Mouse (Mus musculus): ENCODE data around the gene Slc44a2. TPM values are rescaled to one million over a fixed set of nuclear protein-coding genes. Genes with fewer than 3 reads are reported as not detected.

Gene Slc44a2
- polyA plus RNA-seq, 1 experiment from 2014 or later: 103 TPM

DNA sequence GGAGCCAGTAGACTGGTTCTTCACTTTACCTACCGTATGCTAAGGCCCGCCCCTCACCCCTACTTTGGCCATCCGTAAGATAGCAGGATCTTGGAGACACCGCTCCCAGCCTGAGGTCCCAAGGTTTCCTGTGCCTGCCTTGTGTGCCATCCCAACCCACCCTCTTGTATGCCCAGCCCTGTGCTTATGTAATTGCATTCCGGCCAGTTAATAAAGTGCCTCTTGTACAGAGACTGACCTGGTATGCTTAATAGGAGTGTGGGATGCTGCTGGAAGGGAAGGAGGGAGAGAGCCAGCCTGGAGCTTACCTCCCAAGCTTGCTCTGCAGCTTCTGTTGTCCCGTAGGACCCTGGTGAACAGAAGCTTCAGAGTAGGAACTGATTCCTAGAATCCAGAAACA, 34.3 kb downstream of the Slc44a2 start:
- Histone ChIP-seq H3K27me3 (peaks cover 7% of the 10 kb centered on the region), H3K9me3 (no peaks in the 10 kb centered on the region), H3K36me3 (peaks cover 53% of the 10 kb centered on the region), H3K4me2 (no peak overlapping the region), H3K4me3 (replicated peaks) (no peak overlapping the region), H3K9ac (replicated peaks) (no peak overlapping the region), H3K4me1 (replicated peaks) (peaks cover 10% of the 10 kb centered on the region), H3K27ac (0 out of 2 replicates have a peak overlapping the region, but pooled peaks have one; percentile 17)
- WGBS: 87% methylated on average over 6 of the region's 6 CpGs
- no peak for ATAC-seq (ENCODE audit: insufficient number of reproducible peaks, insufficient read depth, low FRiP score, low TSS enrichment, low read depth)

DNA sequence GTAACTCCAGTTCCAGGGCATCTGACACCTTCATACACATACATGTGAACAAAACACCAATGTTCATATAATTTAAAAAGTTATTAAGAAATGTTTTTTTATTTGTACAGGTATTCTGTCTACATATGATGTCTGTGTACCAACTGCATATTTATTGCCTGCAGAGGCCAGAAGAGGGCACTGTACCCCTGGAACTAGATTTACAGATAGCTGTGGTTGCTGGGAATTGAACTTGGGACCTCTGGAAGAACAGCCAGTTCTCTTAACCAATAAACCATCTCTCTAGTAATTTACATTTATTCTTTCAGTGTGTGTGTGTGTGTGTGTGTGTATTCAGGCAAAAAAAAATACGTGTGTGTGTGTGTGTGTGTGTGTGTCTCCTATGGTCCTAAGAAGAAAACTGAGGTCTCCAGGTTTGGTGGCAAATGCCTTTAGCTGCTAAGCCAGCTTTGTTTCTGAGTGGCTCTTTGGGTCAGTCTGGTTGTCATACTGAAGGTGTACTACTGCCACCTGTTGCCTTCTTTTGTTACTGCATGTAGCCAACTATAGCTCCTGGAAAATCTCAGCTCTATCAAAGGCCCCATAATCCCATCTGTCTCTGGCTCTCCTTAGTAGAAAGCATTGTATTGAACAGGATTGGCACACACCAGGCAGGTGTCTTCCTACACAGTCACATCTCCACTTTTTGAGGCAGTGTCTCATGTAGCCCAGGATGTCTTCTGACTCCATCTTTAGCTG, 36.7 kb downstream of the Slc44a2 start:
- Histone ChIP-seq H3K4me2 (no peak overlapping the region), H3K27ac (no peak overlapping the region), H3K27me3 (peaks cover 29% of the 10 kb centered on the region), H3K4me1 (replicated peaks) (peaks cover 10% of the 10 kb centered on the region), H3K9me3 (no peaks in the 10 kb centered on the region), H3K4me3 (replicated peaks) (no peak overlapping the region), H3K9ac (replicated peaks) (no peak overlapping the region), H3K36me3 (peaks cover 32% of the 10 kb centered on the region)
- 0% methylated on average over 1 of the region's 1 CpGs for WGBS
- peak; percentile 26; the same call in 1 of the 2 replicates for ATAC-seq (ENCODE audit: insufficient number of reproducible peaks, insufficient read depth, low FRiP score, low TSS enrichment, low read depth)

DNA sequence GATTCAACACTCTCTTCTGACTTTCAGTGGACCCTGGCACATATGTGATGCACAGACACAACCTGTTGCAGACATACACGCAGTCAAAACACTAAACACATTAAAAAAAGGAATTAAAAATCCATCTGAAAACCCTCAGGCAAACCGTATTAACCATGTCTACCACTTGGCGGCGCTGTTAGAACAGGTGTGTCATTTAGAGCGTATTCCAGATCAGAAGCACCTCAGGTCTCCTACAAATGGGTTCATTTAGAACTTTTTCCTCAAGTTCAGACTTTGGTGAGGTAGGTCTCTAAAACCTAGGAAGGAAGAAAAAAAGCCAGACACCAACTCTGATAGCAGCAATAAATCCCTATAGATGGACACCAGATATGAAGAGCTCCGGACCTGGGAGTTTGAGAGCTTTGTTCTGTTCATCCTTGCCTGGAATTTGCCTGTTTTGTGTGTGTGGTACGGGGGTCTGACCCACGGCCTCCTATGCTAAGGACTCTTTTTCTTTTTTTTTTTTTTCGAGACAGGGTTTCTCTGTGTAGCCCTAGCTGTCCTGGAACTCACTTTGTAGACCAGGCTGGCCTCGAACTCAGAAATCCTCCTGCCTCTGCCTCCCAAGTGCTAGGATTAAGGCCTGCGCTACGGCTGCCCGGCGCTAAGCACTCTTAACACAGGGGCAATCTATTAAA, 46.2 kb downstream of the Slc44a2 start:
- WGBS: 36% methylated on average over 14 of the region's 14 CpGs
- H3K4me3 ChIP-seq (replicated peaks): peak overlapping the region; percentile 92
- peak overlapping the region; percentile 78 for H3K27ac ChIP-seq
- no peaks in the 10 kb centered on the region for H3K9me3 ChIP-seq
- 0 out of 2 replicates have a peak, but pooled peaks have one; percentile 16 for ATAC-seq (ENCODE audit: insufficient number of reproducible peaks, insufficient read depth, low FRiP score, low TSS enrichment, low read depth)
- no peak overlapping the region for H3K9ac ChIP-seq (replicated peaks)
- peak overlapping the region; percentile 52 for H3K4me2 ChIP-seq
- H3K27me3 ChIP-seq: peaks cover 11% of the 10 kb centered on the region; the same call in 1 of the 2 replicates
- H3K36me3 ChIP-seq: peaks cover 9% of the 10 kb centered on the region
- H3K4me1 ChIP-seq (replicated peaks): peaks cover 14% of the 10 kb centered on the region

DNA sequence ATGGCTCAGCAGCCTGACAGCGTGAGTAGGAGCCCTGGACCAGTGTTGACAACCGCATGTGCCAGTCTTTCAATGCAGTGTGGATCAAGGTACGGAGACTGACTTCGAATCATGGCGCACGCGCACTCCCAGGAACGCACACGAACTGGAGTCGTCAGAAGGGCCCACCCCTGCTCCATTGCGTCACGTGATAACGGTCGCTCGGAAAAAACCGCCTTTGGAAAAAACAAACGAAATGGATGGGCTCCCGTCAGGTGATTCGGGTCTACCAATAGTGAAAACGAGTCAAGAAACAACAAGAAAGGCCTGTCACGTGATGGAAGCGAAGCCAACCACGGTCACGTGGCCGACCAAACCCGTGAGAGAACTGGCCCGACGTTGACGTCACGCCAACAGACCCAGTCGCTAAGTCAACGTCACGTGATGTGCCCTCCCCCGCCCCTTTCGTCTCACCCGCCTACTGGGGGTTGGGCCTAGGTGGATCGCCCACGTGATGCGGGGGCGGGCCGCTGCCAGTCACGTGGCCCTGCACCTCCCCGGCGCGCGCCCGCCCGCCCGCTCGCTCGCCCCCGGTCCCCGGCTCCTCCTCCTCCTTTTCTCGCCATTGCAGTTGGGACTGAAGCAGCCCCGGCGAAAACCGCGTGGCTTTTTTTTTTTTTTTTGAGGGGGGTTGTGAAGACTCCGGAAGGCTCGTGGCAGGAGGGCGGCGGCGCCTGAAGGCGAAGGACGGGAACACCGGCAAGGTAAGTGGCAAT, 47.0 kb downstream of the Slc44a2 start, which contains the start of gene Ilf3:
Ilf3 (plus strand) TSS at position 515 of the 755 bp plus-strand sequence.
- peak within 1 kb of the TSS; percentile 92 for H3K4me3 ChIP-seq (replicated peaks)
- H3K4me2 ChIP-seq: peak within 1 kb of the TSS; percentile 76
- peak; percentile 89 for ATAC-seq (ENCODE audit: insufficient number of reproducible peaks, insufficient read depth, low FRiP score, low TSS enrichment, low read depth)
- H3K4me1 ChIP-seq (replicated peaks): peaks cover 14% of the 10 kb centered on the region
- peaks cover 18% of the 10 kb centered on the region for H3K36me3 ChIP-seq
- peaks cover 5% of the 10 kb centered on the region; the same call in 1 of the 2 replicates for H3K27me3 ChIP-seq
- peak within 1 kb of the TSS; percentile 91 for H3K9ac ChIP-seq (replicated peaks)
- H3K27ac ChIP-seq: peak within 1 kb of the TSS; percentile 87
- H3K9me3 ChIP-seq: no peaks in the 10 kb centered on the region
- WGBS: under 1% methylated on average over 66 of the region's 66 CpGs

DNA sequence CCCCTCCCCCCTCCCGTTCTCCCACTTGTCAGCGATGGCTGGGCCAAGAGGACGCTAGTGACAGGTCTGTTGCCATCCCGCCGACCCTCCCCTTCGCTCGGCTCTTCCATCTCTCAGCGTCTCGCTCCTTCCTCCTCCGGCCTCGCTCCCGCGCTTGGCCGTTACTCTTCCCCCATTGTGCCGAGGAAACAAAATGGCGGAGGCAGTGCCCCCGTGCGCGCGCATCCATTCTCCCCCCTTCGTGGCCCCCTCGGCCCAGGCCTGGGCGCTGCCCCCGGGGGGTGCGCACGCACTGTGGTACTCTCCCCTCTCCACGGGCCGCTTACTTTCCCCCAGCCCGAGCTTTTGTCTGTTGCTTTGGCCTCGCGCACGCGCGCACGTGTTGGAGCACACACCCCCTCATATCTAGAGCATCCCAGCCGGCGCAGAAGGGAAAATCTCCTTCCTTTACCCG, 47.7 kb downstream of the Slc44a2 start:
- peak; percentile 70 for ATAC-seq (ENCODE audit: insufficient number of reproducible peaks, insufficient read depth, low FRiP score, low TSS enrichment, low read depth)
- peak overlapping the region; percentile 87 for H3K27ac ChIP-seq
- no peaks in the 10 kb centered on the region for H3K27me3 ChIP-seq
- peak overlapping the region; percentile 91 for H3K9ac ChIP-seq (replicated peaks)
- H3K9me3 ChIP-seq: no peaks in the 10 kb centered on the region
- peaks cover 14% of the 10 kb centered on the region for H3K4me1 ChIP-seq (replicated peaks)
- peaks cover 24% of the 10 kb centered on the region for H3K36me3 ChIP-seq
- under 1% methylated on average over 38 of the region's 38 CpGs for WGBS
- peak overlapping the region; percentile 92 for H3K4me3 ChIP-seq (replicated peaks)
- peak overlapping the region; percentile 76 for H3K4me2 ChIP-seq

- H3K36me3 ChIP-seq: peaks cover 29% of the 10 kb centered on the region
- peak overlapping the region; percentile 91 for H3K9ac ChIP-seq (replicated peaks)
- peaks cover 14% of the 10 kb centered on the region for H3K4me1 ChIP-seq (replicated peaks)
- peak overlapping the region; percentile 76 for H3K4me2 ChIP-seq
- 67% methylated on average over 11 of the region's 11 CpGs for WGBS
- no peak overlapping the region; the same call in 1 of the 2 replicates for H3K27ac ChIP-seq
- peak overlapping the region; percentile 92 for H3K4me3 ChIP-seq (replicated peaks)
- no peaks in the 10 kb centered on the region for H3K27me3 ChIP-seq
- H3K9me3 ChIP-seq: no peaks in the 10 kb centered on the region
- no peak for ATAC-seq (ENCODE audit: insufficient number of reproducible peaks, insufficient read depth, low FRiP score, low TSS enrichment, low read depth)
These were observed 48.6 kb downstream of the Slc44a2 start for GRCm38 (mm10) chr9:21369080-21369479.

DNA sequence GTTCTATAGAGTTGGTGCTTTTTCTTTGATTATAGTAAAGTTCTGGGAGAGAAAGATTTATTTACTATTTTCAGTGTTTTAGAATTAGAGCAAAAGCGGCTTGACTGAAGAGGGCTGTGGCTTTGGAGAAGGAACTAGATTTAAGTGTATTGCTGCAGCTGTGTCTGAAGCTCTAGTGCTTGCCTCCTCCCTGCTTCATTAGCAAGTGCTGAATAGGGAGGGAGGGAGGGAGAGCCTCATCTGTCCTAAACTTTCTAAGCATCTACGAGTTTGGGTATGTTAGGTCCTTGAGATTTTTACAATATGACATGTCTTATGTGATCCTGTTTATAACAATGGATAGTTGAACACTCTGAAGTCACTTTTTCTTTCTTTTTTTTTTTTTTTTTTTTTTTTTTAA, 50.4 kb downstream of the Slc44a2 start:
- Histone ChIP-seq H3K4me2 (0 out of 2 replicates have a peak overlapping the region, but pooled peaks have one; percentile 17), H3K36me3 (peaks cover 43% of the 10 kb centered on the region), H3K9ac (replicated peaks) (no peak overlapping the region), H3K4me1 (replicated peaks) (peaks cover 14% of the 10 kb centered on the region), H3K27ac (no peak overlapping the region), H3K4me3 (replicated peaks) (no peak overlapping the region), H3K27me3 (no peaks in the 10 kb centered on the region), H3K9me3 (no peaks in the 10 kb centered on the region)
- WGBS: 82% methylated on average over 2 of the region's 2 CpGs
- no peak for ATAC-seq (ENCODE audit: insufficient number of reproducible peaks, insufficient read depth, low FRiP score, low TSS enrichment, low read depth)

- Histone ChIP-seq H3K9me3 (no peaks in the 10 kb centered on the region), H3K9ac (replicated peaks) (no peak overlapping the region), H3K4me3 (replicated peaks) (no peak overlapping the region), H3K27ac (no peak overlapping the region), H3K36me3 (peaks cover 53% of the 10 kb centered on the region), H3K27me3 (no peaks in the 10 kb centered on the region), H3K4me2 (no peak overlapping the region), H3K4me1 (replicated peaks) (peaks cover 20% of the 10 kb centered on the region)
- WGBS: 82% methylated on average over 1 of the region's 1 CpGs
- no peak for ATAC-seq (ENCODE audit: insufficient number of reproducible peaks, insufficient read depth, low FRiP score, low TSS enrichment, low read depth)
These were observed 52.0 kb downstream of the Slc44a2 start for GRCm38 (mm10) chr9:21372508-21372907.

DNA sequence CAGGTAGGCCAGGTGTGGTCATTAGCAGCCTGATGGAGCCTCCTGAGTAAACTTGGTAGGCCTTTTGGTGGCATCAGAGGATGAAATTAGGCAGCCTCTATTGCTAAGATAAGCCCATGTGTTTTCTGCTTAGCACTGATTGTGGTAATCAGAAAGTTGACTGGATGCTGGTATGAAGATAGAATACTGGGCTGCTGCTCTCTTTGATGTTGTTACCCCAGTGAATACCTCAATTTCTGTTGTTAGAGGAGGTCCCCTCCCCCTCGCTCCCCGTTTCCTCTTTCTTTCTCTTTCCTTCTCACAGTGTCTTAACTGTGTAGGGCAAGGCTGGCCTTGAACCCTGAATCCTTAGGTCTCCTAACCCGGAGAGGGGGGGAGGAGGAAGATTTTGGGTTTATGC, 58.7 kb downstream of the Slc44a2 start:
- Histone ChIP-seq H3K9ac (replicated peaks) (no peak overlapping the region), H3K36me3 (peaks cover 77% of the 10 kb centered on the region), H3K27ac (no peak overlapping the region), H3K9me3 (no peaks in the 10 kb centered on the region), H3K4me3 (replicated peaks) (no peak overlapping the region), H3K4me2 (no peak overlapping the region), H3K27me3 (no peaks in the 10 kb centered on the region), H3K4me1 (replicated peaks) (peaks cover 18% of the 10 kb centered on the region; the same call in 1 of the 2 replicates)
- ATAC-seq (ENCODE audit: insufficient number of reproducible peaks, insufficient read depth, low FRiP score, low TSS enrichment, low read depth): no peak
- 86% methylated on average over 3 of the region's 3 CpGs for WGBS

DNA sequence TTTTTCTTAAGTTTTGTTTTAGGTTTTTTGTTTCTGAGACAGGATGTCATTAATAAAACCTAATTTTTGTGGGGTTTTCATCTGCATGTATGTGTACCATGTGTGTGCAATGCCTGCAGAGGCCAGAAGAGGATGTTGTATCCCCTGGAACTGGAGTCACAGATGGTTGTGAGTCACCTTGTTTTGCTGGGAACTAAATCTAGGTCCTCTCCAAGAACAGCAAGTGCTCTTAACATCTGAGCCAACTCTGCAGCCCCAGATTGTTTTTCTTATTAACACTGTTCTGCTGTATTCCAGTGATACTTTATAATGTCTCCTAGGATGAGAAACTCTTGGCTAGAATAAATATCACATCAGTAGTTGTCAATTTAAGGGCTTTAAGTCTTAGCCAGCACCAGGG, 60.4 kb downstream of the Slc44a2 start:
- H3K4me3 ChIP-seq (replicated peaks): no peak overlapping the region
- H3K36me3 ChIP-seq: peaks cover 68% of the 10 kb centered on the region
- H3K9ac ChIP-seq (replicated peaks): no peak overlapping the region
- peaks cover 21% of the 10 kb centered on the region; the same call in 1 of the 2 replicates for H3K4me1 ChIP-seq (replicated peaks)
- H3K4me2 ChIP-seq: no peak overlapping the region
- H3K27me3 ChIP-seq: no peaks in the 10 kb centered on the region
- H3K27ac ChIP-seq: no peak overlapping the region
- no peaks in the 10 kb centered on the region for H3K9me3 ChIP-seq
- ATAC-seq (ENCODE audit: insufficient number of reproducible peaks, insufficient read depth, low FRiP score, low TSS enrichment, low read depth): no peak

GRCm38 (mm10) chr9:21383966-21384365, 63.5 kb downstream of the Slc44a2 start:
- Histone ChIP-seq H3K27ac (no peak overlapping the region), H3K4me3 (replicated peaks) (no peak overlapping the region), H3K36me3 (peaks cover 72% of the 10 kb centered on the region), H3K27me3 (no peaks in the 10 kb centered on the region), H3K4me1 (replicated peaks) (peaks cover 15% of the 10 kb centered on the region; the same call in 1 of the 2 replicates), H3K9ac (replicated peaks) (no peak overlapping the region), H3K4me2 (no peak overlapping the region), H3K9me3 (no peaks in the 10 kb centered on the region)
- ATAC-seq (ENCODE audit: insufficient number of reproducible peaks, insufficient read depth, low FRiP score, low TSS enrichment, low read depth): no peak

Data from limb, embryonic 12.5 days (tissue).